Mouse (Mus musculus): ENCODE measurements around the gene Ildr2.
A peak's percentile ranks its signal among the peaks of the same experiment; 100 is the strongest.

Ildr2 gene

DNA sequence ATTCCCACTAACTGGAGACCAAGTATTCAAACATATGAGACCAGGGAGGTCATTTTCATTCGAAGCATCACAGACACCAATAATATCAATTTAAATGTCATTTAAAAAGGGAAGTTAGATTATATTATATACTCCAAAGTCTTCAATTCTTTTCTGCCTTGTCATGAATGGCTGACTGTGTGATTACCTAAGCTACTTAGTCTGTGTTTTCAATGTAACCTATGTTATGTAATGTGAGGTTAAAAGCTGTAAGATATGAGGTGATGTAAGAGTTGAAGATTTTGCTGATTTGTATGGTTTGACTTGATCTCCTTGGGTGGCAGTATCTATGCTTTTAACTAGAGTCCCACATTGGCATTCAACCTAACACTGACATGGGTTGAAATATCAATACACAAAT, 88.6 kb downstream of the Ildr2 start:
- DNase-seq (ENCODE audit: low spot score), result no peak

DNA sequence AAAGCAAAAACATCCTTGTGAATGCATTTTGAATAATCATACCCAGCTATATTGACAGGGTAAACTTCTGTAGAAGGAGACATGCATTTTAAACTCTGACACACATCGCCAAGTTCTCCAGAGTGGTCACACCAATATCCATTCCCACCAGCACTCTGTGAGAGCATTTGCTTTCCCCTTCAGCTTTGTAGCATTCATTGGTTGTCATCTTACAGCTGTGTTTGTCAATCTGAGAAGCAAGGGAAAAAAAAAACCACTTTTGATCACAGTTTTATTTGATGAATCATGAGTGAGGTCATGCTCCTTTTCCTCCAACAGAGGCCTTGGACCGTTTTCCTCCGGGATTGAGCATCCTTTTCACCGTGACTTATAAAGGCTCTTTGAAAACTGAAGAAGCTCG, 89.6 kb downstream of the Ildr2 start:
- DNase-seq (ENCODE audit: low spot score), result no peak

DNA sequence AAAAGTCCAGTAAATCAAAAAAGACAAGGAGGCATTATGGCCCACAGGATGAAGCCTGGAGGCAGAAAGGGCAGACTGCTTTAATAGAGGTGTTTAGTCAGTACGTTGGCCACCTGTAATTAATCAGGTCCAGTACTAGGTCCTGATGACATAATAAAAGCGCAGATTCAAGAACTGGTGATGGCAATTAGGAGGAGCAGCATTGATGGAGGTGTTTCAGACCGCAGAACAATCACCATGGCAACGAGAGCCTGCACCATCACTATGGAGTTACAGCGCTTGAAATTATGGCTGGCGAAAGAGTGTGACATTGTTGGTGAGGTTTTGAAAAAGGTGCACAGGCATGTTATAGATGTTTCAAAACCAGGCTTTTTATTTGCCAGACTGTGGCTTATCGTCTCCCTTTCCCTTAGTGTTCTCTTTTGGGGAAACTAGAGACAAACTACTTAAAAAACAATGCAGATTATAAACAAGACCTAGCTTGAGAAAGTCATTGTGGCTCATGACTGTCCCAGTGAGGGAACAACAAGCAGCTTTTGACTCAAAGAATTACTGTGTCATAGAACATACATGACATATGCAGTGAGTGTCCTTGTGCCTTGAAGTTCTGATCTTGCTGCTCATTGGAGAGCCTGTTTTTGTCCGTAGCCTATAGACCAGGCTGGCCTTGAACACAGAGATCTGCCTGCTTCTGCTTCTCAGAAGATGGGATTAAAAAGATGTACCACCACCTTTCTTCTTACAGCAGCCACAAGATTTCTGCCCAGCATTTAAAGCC, 90.5 kb downstream of the Ildr2 start:
- DNase-seq (ENCODE audit: low spot score), result no peak

DNA sequence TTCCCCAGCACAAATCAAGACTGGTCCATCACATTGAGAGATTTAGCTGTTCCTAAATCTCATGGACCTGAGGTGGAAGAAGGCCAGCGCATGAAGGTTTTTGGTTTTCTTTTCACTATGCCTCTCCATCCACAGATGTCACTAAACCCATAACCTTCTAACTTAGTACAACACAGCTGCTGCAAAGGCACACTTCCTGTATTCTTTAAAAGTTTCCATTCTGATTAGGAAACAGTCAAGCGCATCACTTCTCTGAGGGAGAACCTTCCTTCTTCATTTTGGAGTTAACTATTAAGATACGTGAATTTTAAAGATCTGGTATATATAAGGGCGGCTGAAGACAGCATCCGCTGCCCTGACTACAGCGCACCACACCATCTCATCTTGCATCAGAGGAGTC, 91.7 kb downstream of the Ildr2 start:
- no peak for DNase-seq (ENCODE audit: low spot score)

DNA sequence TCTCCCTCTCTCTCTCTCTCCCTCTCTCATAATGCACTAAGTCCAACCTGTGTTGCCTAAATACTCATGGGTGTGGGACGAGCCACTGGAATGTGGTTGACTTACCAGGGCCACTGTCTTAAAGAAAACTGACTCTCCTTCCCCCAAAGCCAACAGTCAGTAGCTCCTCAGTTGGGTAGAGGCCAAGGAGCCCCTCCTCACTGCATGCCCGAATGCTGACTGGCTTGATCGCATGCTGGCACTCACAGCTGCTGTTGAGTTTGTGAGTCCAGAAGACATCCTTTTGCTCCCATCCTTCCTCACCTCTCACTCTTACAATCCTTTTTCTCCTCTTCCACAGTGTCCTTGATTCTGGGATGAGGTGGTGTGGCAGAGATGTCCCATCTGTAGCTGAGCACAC, 93.0 kb downstream of the Ildr2 start:
- no peak for DNase-seq (ENCODE audit: low spot score)

DNA sequence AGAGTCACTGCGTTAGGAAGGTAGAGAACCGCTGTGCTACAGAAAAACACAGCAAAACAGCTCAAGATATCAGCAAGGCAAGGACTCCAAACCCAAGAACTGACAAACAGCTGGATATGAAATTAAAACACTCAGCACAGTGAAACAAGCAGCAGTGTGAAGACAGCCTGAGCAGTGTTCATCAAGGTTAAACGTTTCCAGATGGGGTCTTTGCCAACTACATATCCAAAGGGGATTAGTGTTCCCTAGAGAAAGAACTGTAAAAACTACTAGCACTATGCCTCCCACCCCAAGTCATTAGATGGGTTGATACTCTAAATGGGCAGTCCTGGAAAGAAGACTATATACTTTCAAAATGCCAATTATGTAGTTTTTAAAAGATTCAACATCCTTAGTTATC, 95.4 kb downstream of the Ildr2 start:
- no peak for DNase-seq (ENCODE audit: low spot score)

DNA sequence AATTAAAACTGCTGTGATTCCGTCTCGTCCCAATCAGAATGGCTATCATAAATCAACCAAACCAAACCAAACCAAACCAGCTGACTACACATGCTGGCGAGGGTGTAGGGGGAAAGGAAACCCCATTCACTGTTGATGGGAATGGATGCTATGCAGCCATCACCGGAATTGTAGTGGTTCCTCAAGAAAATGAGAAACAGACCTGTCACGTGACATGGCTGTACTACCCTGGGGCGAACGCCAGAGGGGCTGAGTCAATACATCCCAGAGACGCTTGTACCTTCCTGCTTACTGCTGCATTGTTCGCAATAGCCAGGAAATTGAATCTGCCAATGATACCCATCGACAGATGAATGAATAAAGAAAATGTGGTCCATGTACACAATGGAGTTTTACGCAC, 95.8 kb downstream of the Ildr2 start:
- no peak for DNase-seq (ENCODE audit: low spot score)

DNA sequence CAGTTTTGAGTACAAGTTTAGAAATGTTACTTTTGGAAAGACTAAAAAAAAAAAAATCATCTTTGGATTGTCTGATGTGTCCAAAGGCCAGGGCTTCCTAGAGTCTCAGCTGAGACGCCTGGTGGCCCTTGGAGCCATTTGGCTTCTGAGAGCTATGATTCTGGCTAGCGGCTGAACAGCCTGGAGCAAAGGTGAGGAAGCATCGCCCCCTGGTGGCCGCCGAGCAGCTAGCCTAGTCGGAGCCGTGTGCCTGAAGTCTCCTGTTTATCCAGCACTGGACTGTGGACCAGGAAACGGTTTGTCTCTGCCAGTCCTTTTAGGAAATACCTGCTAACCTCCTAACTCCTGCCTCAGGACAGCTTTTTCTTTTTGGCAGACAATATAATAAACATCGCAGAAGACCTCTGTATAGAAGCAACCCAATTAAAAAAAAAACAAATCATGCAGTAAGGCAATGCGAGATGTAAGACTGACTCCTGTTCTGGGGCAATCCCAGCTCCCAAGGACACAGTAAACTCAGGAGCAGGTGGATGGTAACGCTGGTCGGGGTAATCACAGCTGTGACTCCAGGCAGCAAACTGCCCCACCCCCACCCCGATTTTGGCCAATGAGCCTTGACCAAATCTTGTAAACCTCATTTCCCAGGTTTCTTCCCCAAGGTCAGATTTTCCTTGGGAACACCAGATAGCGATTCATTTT, 106.4 kb downstream of the Ildr2 start:
- peak; percentile 79 for DNase-seq (ENCODE audit: low spot score)

DNA sequence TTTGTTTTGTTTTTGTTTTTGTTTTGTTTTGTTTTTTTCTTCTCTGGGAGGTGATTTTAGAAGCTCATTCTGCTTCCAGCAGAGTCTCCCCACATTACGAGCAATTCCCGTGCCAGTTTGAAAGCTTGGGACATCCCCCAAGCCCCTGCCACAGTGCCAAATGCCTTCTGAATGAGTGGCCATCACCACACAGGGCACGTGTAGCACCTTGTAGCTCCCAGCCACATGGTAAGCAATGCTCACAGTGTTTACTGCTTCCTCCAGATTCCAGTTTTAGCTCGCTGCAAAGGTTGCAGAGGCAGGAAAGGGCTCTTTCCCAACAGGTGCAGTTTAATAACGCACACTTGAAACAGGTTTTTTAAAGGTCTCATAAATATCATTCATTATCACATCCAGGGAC, 107.0 kb downstream of the Ildr2 start:
- DNase-seq (ENCODE audit: low spot score), result no peak

DNA sequence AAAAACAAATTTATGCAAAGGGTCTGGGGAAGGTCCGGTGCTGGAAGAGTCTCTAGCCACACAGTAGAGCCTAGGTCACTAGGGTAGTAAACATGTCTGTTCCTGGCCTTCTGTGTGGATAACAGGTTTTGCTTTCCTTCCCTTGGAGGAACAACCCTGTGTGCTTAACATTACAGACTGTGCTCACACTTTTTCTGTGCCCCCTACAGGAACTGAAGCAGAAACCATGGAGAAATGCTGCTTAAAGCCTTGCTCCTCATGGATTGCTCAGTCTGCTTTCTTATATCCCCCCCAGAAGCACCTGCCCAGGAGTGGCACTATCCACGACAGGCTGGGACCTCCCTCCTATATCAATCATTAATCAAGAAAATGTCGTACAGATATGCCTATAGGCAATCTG, 107.9 kb downstream of the Ildr2 start:
- no peak for DNase-seq (ENCODE audit: low spot score)

DNA sequence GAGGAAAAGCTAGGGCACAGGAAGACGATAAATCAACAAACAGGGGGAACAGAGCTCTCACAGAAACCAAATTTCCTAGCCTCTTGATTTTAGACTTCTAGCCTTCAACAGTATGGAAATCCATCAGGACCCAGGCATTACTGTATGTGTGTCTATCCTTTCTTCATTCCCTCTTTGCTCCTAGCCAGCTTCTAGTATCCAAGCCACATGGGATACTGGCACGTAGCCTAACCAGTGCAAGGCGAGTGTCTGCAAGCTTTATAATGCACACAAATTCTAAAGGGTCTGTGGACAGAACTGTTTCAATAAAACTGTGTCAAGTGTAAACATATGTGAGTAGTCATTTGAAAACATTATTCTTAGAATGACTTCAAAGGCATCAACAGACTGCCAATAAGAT, 108.7 kb downstream of the Ildr2 start:
- no peak for DNase-seq (ENCODE audit: low spot score)

DNA sequence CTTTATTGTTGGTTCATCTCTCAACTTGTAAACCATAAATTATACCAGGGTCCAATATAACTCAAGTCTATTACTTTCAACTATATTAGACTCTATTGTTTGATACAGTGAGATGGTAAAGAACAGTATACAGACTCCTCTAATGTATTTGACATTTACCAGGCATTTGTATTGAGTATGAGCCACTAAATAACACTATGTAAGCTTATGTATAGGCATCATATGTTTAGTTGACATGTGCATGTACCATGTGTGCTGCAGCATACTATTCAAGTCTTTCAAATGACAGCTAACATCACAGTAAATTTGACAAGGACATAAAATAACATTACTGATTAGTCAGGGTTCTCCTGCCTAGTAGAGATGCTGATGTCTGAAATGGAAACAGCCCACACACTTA, 109.2 kb downstream of the Ildr2 start:
- no peak for DNase-seq (ENCODE audit: low spot score)
